Comparison of ENCODE assay signal across 9 mouse cellular contexts in the genomic region with DNA sequence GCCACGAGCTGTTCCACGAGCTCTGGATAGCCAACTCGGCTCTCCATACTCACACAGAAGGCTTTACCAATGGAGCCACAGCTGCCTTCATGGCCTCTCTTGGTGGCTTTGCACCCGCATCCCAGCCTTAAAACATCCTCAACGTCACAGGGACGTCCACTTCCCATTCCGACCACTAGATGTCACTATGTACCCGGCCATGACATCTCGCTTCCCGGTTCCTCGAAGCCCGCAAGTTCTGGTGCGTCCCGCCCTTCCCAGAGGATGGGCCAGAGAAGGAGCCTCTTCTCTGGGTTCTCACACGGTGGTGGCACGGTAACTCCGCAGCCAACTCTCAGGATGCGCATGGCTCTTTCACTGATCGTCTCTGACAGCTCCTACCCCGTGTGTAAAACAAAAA. TPM values are rescaled to one million over a fixed set of nuclear protein-coding genes. Genes with fewer than 3 reads are reported as not detected.
DNase-seq lines count a peak whose midpoint lies in the region; ATAC-seq and TF ChIP-seq lines count a peak whose summit lies in the region.
"Had no signal": no experiment of that assay in that cellular context is flagged by ENCODE, and none has a peak within 500 bp of the region (broad histone marks: within the 10 kb centered on the region; RNA-seq: fewer than 3 reads in every experiment).

No protein-coding gene starts in this region.

- TF ChIP-seq CTCF in small intestine, adult 2 months (IDR thresholded peaks at IDR 0.05; ENCODE audit: extremely low read depth, insufficient read length, insufficient replicate concordance, low read depth, low read length): peak; percentile 93

- no peak overlapping the region for H3K27ac ChIP-seq in heart, embryonic 10.5 days
- no peak overlapping the region for H3K27ac ChIP-seq in forebrain, embryonic 16.5 days (ENCODE audit: low read length)
- H3K27ac ChIP-seq in hindbrain, embryonic 15.5 days (replicated peaks): no peak overlapping the region
- no peak overlapping the region for H3K27ac ChIP-seq in midbrain, embryonic 12.5 days (replicated peaks)
- H3K27ac ChIP-seq in small intestine, adult 2 months (ENCODE audit: insufficient read depth, low read depth, low read length): no peak overlapping the region

- H3K9ac ChIP-seq in forebrain, embryonic 16.5 days (replicated peaks; ENCODE audit: low read depth, low read length): no peak overlapping the region
- H3K9ac ChIP-seq in hindbrain, embryonic 15.5 days: no peak overlapping the region
- no peak overlapping the region for H3K9ac ChIP-seq in midbrain, embryonic 12.5 days (replicated peaks)

- no peak overlapping the region for H3K4me3 ChIP-seq in heart, embryonic 10.5 days
- H3K4me3 ChIP-seq in forebrain, embryonic 16.5 days (replicated peaks; ENCODE audit: low read length): no peak overlapping the region
- H3K4me3 ChIP-seq in hindbrain, embryonic 15.5 days: no peak overlapping the region
- H3K4me3 ChIP-seq in midbrain, embryonic 12.5 days: no peak overlapping the region
- no peak overlapping the region for H3K4me3 ChIP-seq in small intestine, adult 2 months (ENCODE audit: low read depth, low read length)

- no peaks in the 10 kb centered on the region for H3K4me1 ChIP-seq in heart, embryonic 10.5 days
- 0 out of 2 replicates have a peak, but pooled peaks cover 2% of the 10 kb centered on the region for H3K4me1 ChIP-seq in forebrain, embryonic 16.5 days (replicated peaks; ENCODE audit: control insufficient read depth, insufficient read depth, low read length)
- H3K4me1 ChIP-seq in hindbrain, embryonic 15.5 days (replicated peaks): no peaks in the 10 kb centered on the region
- H3K4me1 ChIP-seq in midbrain, embryonic 12.5 days: peaks cover 3% of the 10 kb centered on the region; the same call in 1 of the 2 replicates
- peaks cover 7% of the 10 kb centered on the region for H3K4me1 ChIP-seq in small intestine, adult 2 months (ENCODE audit: control insufficient read depth, insufficient read depth, insufficient read length, low read length)

- ATAC-seq in forebrain, embryonic 16.5 days: peak; percentile 71
- peak; percentile 66 for ATAC-seq in hindbrain, embryonic 15.5 days (ENCODE audit: low FRiP score, low read depth)
- ATAC-seq in midbrain, embryonic 12.5 days (ENCODE audit: low FRiP score, low read depth): peak; percentile 44; the same call in 1 of the 2 replicates

- H3K4me2 ChIP-seq in forebrain, embryonic 16.5 days (ENCODE audit: low read length): no peak overlapping the region
- no peak overlapping the region for H3K4me2 ChIP-seq in hindbrain, embryonic 15.5 days
- H3K4me2 ChIP-seq in midbrain, embryonic 12.5 days (replicated peaks): no peak overlapping the region

- peaks cover 38% of the 10 kb centered on the region for H3K27me3 ChIP-seq in heart, embryonic 10.5 days (ENCODE audit: insufficient read depth, poor library complexity, severe bottlenecking)
- no peaks in the 10 kb centered on the region for H3K27me3 ChIP-seq in forebrain, embryonic 16.5 days (replicated peaks; ENCODE audit: control insufficient read depth, insufficient read depth, low read length)
- peaks cover 6% of the 10 kb centered on the region; the same call in 1 of the 2 replicates for H3K27me3 ChIP-seq in hindbrain, embryonic 15.5 days
- peaks cover 27% of the 10 kb centered on the region for H3K27me3 ChIP-seq in midbrain, embryonic 12.5 days
- H3K27me3 ChIP-seq in small intestine, adult 2 months (ENCODE audit: control insufficient read depth, insufficient read depth, low read length): peaks cover 7% of the 10 kb centered on the region

- H3K36me3 ChIP-seq in heart, embryonic 10.5 days: no peaks in the 10 kb centered on the region
- H3K36me3 ChIP-seq in forebrain, embryonic 16.5 days (ENCODE audit: control insufficient read depth, insufficient read depth): no peaks in the 10 kb centered on the region
- H3K36me3 ChIP-seq in hindbrain, embryonic 15.5 days: no peaks in the 10 kb centered on the region
- H3K36me3 ChIP-seq in midbrain, embryonic 12.5 days: no peaks in the 10 kb centered on the region
- H3K36me3 ChIP-seq in small intestine, adult 2 months (ENCODE audit: control insufficient read depth, insufficient read depth, low read length): no peaks in the 10 kb centered on the region
- H3K36me3 ChIP-seq: G1E had no signal

- WGBS in heart, embryonic 10.5 days: 6% methylated on average over 20 of the region's 20 CpGs
- 3% methylated on average over 20 of the region's 20 CpGs for WGBS in forebrain, embryonic 16.5 days
- WGBS in hindbrain, embryonic 15.5 days: 3% methylated on average over 20 of the region's 20 CpGs
- WGBS in midbrain, embryonic 12.5 days: 3% methylated on average over 20 of the region's 20 CpGs
- 4% methylated on average over 20 of the region's 20 CpGs for WGBS in small intestine, adult 2 months

- no peaks in the 10 kb centered on the region for H3K9me3 ChIP-seq in heart, embryonic 10.5 days
- no peaks in the 10 kb centered on the region for H3K9me3 ChIP-seq in forebrain, embryonic 16.5 days (ENCODE audit: control insufficient read depth, low read length)
- no peaks in the 10 kb centered on the region for H3K9me3 ChIP-seq in hindbrain, embryonic 15.5 days
- H3K9me3 ChIP-seq in midbrain, embryonic 12.5 days: no peaks in the 10 kb centered on the region

- no peak for TF ChIP-seq POLR2A in small intestine, adult 2 months (IDR thresholded peaks at IDR 0.05; ENCODE audit: low read depth, low read length)

- DNase-seq in heart, adult 18-20 months: peak; percentile 68 to 86
- DNase-seq in heart, embryonic 10.5 days (ENCODE audit: low spot score): no peak
- DNase-seq in cerebellum, adult 18-20 months: peak; percentile 84 to 93
- peak; percentile 54 to 87 for DNase-seq in left cerebral cortex, adult 8-10 months (ENCODE audit: low spot score in 2 of 2)

RNA-seq across cellular contexts. Expression of gene Aym1, which starts 8.8 kb away (rescaled TPM):
- not detected for total RNA-seq in heart, adult 18-20 months (2021)
- polyA plus RNA-seq in heart, embryonic 10.5 days (2016; fragmentation: Nextera tagmentation; extraction: Ambion mirVana): not detected in 2 replicates
- polyA plus RNA-seq in forebrain, embryonic 16.5 days (2015; fragmentation: Nextera tagmentation; extraction: Ambion mirVana): not detected in 2 replicates
- not detected in 2 replicates for polyA plus RNA-seq in hindbrain, embryonic 15.5 days (2015; fragmentation: Nextera tagmentation; extraction: Ambion mirVana)
- not detected for total RNA-seq in left cerebral cortex, adult 8-10 months (2022)
- not detected in 2 replicates for polyA plus RNA-seq in midbrain, embryonic 12.5 days (2016; fragmentation: Nextera tagmentation; extraction: Ambion mirVana)
- not detected in 2 replicates for polyA plus RNA-seq in small intestine, adult 2 months (2012; rRNA removed)
- total RNA-seq: G1E had no signal
- polyA plus RNA-seq: G1E had no signal

RNA-seq across cellular contexts. Expression of gene Sgsm1, which starts 55.3 kb away (rescaled TPM):
- 1 to 10 TPM in 1 of 2 experiments, under 1 TPM in 1; 0.25 to 1.0 TPM for total RNA-seq in heart, adult 18-20 months (2021)
- 6.5 and 6.7 TPM in 2 replicates for polyA plus RNA-seq in heart, embryonic 10.5 days (2016; fragmentation: Nextera tagmentation; extraction: Ambion mirVana)
- 15.8 and 19.2 TPM in 2 replicates for polyA plus RNA-seq in forebrain, embryonic 16.5 days (2015; fragmentation: Nextera tagmentation; extraction: Ambion mirVana)
- polyA plus RNA-seq in hindbrain, embryonic 15.5 days (2015; fragmentation: Nextera tagmentation; extraction: Ambion mirVana): 20.6 and 21.1 TPM in 2 replicates
- 100 to 1,000 TPM in 3 of 4 experiments, 10 to 100 TPM in 1; 84.7 to 123 (median 111) TPM for total RNA-seq in left cerebral cortex, adult 8-10 months (2022)
- 16.1 and 19.5 TPM in 2 replicates for polyA plus RNA-seq in midbrain, embryonic 12.5 days (2016; fragmentation: Nextera tagmentation; extraction: Ambion mirVana)
- 3.1 and 4.8 TPM in 2 replicates for polyA plus RNA-seq in small intestine, adult 2 months (2012; rRNA removed)
- polyA plus RNA-seq: G1E had no signal
